Mouse (Mus musculus): ENCODE data around the gene Atmin.
A peak's percentile ranks its signal among the peaks of the same experiment; 100 is the strongest.

Atmin gene

DNA sequence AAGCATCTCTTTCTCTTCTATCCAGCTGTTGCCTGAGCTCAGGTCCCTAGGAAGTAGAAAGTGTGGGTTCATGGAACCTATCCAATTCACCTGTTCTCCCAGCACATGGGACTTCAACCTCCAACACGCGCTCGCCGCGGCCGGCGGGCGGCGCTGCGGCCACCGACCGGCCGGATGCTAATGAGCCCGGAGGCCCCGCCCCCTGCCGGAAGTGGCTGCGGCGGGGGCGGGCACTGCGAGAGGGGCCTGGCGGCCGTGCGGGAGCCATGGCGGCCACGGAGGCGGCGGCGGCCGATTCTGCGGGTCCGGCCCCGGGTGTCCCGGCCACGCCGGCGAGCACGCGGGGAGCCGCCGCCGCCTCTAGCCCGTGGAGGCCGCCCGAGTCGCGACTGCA, at the start of gene Atmin:
TSS of gene Atmin (plus strand) at position 233 of the 394 bp plus-strand sequence.
- peak; percentile 78 for DNase-seq (ENCODE audit: low read depth)

DNA sequence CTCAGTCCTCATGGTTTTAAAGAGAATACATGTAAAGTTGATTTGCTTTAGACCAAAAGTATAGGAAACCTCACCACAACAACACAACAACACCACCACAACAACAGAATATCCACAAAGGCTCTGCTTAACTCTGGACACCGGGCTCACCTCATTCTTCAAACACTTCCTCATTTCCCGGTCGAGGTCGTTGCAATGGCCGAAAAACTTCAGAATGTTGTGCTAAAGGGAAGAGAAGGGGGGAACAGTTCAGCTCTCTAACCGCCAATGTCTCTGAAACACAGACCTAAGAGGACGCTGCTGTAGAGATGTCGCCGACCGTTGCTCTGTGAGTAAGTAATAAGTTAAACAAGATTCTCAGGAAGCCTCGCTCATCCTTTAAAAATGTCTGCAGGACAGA, 49.3 kb upstream of the Atmin start:
- DNase-seq (ENCODE audit: low read depth), result no peak

DNA sequence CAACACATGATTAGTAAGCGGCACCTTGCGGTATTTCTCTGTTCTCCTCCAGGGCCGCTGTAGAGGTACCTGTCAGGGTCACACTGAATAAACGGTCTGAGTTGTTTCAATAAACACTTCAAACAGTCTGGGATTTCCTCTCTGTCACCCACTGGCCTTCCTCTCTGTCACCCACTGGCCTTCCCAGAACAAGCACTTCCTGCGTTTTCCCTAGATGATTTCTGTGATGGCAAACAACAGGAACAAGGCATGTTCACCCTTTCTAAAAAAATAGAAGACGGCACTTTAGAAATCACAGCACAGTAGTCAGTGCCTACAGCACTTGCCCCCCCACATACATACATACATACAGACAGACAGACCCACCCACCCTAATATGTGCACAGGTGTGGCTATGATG, 47.7 kb upstream of the Atmin start:
- no peak for DNase-seq (ENCODE audit: low read depth)

DNA sequence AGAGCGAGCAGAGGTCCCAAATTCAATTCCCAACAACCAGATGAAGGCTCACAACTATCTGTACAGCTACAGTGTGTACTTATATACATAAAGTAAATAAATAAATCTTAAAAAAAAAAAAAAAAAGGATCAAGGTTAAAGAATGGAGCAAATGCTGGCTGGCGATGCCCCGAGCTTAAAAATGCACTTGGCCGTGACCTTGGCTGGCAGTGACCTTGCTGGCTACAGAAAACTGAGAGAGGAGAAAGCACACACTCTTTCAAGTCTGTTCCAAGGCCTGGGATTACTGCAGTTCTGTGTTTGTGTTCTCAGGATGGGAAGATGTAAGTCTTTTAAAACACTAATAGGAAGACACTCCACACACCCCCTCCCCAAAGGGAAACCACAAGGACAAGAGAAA, 38.5 kb upstream of the Atmin start:
- no peak for DNase-seq (ENCODE audit: low read depth)

GRCm38 (mm10) chr8:116905252-116905651, 37.9 kb upstream of the Atmin start:
- peak; percentile 59 for DNase-seq (ENCODE audit: low read depth)

- no peak for DNase-seq (ENCODE audit: low read depth)
Observed at GRCm38 (mm10) chr8:116905836-116906235, 37.4 kb upstream of the Atmin start.

GRCm38 (mm10) chr8:116921005-116921336, 22.2 kb upstream of the Atmin start:
- no peak for DNase-seq (ENCODE audit: low read depth)

GRCm38 (mm10) chr8:116921337-116922059, 21.7 kb upstream of the Atmin start, which contains the start of the genes Cmc2 and Cenpn:
Gene Cmc2 (minus strand): TSS chr8:116921455.
Gene Cenpn (plus strand): TSS chr8:116921730.
- peak; percentile 98 for DNase-seq (ENCODE audit: low read depth)

DNA sequence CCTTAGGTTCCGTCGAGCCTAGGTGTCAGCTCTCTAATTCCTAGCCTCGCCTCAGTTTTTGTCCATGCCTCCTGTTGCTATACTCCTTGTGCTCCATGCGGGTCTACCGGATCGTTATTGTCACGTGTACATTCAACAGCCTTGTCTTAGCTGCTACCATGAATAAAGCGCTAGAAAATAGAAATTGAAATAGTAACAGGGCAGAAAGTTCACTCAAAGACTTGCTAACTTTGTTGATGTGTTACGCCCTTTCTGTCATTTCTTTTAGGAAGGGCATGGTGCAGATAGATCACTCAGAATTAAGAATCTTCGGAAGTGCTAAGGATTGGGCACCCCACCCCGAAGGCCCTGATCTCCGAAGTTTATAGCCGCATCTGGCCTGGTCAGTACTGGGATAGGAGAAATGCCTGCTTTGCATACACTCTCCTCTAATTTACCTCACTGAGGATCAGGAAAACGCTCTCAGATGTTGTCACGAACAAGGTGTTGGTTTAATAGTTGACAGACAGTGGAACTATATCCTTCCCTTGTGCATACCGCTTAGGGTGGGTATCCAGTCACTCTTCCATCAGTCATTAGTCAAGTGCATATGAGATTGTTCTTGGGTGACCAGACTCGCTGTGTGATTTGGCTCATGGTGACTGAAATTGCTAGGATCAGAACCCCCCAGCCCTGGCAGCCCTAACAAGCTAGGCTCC, 21.0 kb upstream of the Atmin start:
- no peak for DNase-seq (ENCODE audit: low read depth)

GRCm38 (mm10) chr8:116923526-116923925, 19.7 kb upstream of the Atmin start:
- DNase-seq (ENCODE audit: low read depth), result peak; percentile 47

- peak; percentile 58 for DNase-seq (ENCODE audit: low read depth)
Observed at GRCm38 (mm10) chr8:116927880-116928279, 15.3 kb upstream of the Atmin start.

DNA sequence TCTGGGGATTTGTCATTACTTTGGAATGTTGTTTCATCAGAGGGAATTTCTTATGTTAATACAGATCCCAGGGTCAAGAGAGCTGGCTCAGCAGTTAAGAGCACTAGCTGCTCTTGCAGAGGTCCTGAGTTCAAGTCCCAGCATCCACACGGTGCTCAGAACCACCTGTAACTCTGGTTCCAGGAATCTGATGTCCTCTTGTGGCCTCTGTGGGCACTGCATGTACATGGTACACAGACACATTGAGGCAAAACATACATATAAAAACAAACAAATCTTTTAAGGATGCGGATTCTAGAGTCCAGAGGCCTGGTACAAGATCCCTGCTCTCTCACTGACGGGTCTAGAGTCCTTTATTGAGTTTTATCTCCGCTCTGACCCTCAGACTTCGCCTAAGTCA, 14.6 kb upstream of the Atmin start:
- no peak for DNase-seq (ENCODE audit: low read depth)

- no peak for DNase-seq (ENCODE audit: low read depth)
Observed at GRCm38 (mm10) chr8:116934976-116935375, 8.2 kb upstream of the Atmin start.

- no peak for DNase-seq (ENCODE audit: low read depth)
Observed at GRCm38 (mm10) chr8:116935506-116935905, 7.7 kb upstream of the Atmin start.

DNA sequence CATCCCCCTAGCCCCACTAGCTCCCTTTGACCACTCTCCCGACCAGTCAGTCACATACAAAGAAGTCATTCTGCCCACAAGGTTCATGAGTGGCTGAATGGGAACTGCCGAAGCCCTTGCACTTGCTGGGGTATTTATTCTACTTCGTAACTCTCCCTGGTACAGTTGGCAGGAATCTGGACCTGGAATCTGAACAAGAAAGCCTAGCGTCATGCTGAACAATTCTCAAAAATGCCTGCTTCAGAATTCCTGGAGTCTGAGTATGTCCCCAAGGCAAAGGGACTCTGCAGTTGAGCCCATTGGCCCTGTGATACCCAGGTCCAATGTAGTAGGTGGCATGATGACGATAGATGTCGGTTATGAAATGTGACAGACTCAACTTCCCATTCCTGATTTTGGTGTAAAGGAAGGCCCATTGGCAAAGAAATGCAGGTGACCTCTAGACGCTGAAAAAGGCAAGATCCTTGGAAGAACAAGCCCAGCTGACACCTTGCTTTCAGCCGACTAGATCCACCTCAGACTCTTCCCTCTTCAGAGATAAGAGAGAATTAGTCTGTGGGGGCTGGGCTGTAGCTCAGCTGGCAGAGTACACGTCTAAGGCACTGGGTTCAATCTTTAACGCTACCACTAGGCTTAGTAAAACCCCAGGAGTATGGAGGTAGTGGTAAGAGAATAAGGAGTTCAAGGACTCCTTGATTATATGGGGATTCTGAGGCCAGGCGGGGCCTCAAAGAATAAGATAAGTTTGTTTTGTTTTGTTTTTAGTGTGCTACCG, 722 bp upstream of the Atmin start:
- DNase-seq (ENCODE audit: low read depth), result no peak

GRCm38 (mm10) chr8:116943555-116944384, 577 bp downstream of the Atmin start:
- DNase-seq (ENCODE audit: low read depth), result peak; percentile 55

GRCm38 (mm10) chr8:116944385-116944696, 1.1 kb downstream of the Atmin start:
- no peak for DNase-seq (ENCODE audit: low read depth)

GRCm38 (mm10) chr8:116945169-116945910, 2.1 kb downstream of the Atmin start:
- no peak for DNase-seq (ENCODE audit: low read depth)

DNA sequence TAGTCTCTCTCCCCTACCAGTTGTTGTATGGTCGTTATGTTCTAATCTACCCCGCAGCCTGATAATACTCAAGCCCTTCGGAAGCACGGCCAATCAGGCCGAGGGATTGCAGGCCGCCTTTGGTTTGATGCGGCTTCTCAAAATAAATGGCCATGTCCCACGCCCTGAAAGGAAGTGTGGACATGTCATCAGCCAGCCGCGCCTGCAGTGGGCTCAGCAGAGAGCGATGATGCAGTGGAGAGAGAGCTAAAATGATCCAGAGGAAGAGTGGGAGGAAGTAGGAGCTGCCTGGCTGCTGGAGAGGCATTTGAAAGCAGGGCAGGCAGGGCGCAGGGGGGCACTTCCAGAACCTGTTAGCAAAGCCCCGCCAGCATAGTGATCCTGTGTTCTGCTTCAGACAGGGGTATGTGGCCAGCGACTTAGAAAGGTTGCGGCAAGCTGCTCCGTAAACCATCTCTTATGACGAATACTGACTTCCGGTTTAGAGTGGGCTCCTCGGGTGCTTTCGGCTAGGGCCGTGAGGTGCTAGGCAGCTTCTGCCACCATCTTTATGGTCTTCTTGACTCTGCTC, 3.2 kb downstream of the Atmin start:
- peak; percentile 69 for DNase-seq (ENCODE audit: low read depth)

DNA sequence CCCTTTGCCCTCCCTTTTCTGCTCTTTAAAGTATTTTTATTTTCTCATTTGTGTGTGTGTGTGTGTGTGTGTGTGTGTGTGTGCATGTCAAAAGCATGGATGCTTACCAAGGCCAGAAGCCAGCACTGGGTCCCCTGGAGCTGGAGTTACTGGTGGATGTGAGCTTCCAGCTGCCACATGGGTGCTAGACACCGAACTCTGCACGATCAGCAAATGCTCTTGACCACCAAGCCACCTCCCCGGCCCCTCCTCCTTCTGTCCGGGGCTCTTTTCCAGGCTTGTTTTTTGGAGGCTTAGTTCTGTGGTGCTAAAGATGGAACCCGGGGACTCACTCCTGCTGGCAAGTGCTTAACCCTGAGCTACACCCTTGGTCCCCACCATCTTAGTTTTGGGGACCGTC, 3.7 kb downstream of the Atmin start:
- no peak for DNase-seq (ENCODE audit: low read depth)

GRCm38 (mm10) chr8:116947589-116947988, 4.4 kb downstream of the Atmin start:
- DNase-seq (ENCODE audit: low read depth), result no peak

Data from naive thymus-derived CD4-positive, alpha-beta T cell, adult 2 months (primary cell).